Mouse (Mus musculus) cerebellum, adult 8-10 months (tissue): ENCODE data around the gene Cdc42bpa.

Experiments used
- DNase-seq: peaks from one replicate; pipeline ENCODE4 v3.0.0; 2022

The Cdc42bpa gene

DNA sequence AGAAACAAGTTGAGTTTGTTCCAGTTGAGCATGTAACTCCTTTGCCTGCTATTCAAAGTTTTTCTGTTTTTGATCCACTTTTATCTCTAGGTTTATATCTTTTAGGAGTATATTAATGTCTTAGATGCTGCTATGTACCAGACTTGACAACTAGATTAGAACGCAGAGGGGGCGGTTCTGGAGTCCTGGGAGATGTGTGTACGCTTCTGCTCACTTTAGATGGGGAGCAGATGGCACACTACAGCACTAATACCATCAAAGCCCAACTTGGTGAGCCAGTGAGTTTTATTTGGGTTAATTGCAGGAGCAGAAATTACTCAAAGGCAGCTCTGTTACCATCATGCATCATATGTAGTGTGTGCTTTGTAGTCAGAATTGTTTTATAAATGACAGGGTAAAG is 77.2 kb downstream of the Cdc42bpa start:
- DNase-seq = no peak

DNA sequence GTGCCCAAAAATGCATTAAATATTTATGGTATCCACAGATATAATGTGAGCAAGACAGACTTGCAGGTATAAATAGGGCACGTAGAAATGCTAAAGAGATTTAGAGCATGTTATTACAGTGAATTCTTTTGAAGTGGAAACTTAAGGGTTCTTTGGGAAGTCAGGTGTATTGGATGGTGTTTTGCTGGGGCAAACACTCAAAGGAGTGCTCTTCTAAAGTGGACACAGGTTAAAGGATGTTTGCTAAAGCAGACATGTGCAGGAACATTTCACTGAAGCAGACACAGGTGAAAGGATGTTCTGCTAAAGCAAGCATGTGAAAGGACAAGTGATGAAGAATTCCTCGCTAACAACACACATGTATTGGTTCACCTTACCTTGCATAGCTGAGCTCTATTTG is 83.9 kb downstream of the Cdc42bpa start:
- no peak for DNase-seq

DNA sequence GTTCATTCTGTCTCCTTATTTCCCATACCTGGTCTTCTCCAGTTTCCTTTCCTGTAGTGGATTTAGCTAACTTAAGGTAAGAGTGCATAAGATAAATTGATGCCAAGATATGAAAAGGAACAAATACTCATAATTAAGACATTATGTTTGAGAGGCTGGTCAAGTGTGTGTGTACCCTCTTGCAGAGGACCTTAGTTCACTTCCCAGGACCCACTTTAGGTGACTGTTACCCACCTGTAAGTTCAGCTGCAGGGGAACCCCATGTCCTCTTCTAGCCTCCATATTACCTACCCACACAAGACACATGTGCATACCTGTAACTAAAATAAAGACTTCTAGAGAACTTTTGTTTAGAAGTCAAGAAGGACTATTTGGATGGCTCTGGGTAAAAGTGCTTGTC is 84.9 kb downstream of the Cdc42bpa start:
- DNase-seq = no peak

DNA sequence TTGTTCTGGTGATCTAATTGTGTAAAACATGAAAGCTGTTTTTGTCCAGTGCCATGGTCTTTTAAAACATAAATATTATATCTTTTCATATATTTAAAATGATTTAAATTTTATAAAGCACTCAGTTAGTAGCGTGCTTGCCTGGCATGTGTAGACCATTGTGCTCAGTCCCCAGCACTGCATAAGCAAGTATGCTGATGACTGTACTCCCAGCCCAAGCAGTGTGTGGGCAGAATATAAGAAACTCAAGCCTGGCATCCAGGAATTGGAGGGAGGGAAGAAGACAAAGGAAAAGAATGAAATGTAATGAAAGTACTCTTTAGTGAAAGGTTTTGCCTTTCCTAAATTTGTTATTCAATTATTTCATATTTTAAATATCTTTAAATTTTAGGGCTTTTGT is 128.9 kb downstream of the Cdc42bpa start:
- no peak for DNase-seq

DNA sequence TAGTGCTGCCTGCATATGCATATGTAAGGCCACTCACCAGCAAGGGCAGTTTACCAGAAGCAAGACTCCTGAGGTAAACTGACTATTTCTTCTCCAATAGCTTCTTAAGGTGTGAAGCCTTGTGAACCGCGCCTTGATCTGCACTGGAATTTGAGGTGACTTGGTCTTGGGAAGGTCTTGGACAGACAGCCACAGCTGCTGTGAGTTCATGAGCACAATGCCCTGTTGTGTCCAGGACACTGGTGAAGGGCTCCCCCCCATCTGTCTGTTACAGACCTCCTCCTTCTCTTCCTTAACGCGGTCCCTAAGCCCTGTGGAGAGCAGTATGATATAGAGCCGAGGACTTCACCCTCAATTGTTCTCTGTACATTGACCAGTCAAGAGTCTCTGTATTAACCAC is 138.2 kb downstream of the Cdc42bpa start:
- DNase-seq = no peak

DNA sequence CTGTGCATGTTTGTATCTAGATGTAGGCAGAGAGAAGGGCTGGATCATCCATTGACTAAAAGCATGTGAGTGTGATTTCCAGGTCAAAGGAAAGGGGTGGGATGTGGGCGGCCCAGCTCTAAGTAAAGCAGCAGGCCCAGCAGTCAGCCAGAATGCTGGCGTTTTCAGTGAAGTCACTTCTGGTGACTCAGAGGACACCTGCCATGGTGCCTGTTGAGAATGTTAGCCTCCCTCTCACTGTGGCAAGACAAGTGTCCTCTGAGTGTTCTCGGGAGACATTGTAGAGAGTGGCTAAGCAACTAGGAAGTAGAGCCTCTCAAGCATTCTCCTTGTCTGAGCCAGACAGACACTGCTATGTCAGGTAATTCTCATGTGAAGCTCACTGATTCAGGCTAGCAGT is 144.3 kb downstream of the Cdc42bpa start:
- no peak for DNase-seq

DNA sequence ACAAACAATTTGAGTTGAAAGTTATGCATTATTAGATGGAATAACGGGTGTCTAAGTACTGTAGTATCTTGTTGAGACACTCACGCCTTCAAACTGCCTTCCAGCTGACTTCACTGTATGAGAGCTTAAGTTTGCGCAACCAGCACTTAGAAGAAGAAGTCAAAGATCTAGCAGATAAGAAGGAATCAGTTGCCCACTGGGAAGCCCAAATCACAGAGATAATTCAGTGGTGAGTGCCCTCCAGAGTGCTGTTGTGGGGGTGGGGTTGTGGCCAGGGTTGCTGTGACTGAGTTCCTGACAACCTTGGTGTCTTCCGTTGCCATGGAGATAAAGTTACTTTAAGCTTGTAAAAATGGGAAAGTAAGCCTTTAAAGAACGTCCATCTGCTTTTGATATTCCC is 148.8 kb downstream of the Cdc42bpa start:
- no peak for DNase-seq

DNA sequence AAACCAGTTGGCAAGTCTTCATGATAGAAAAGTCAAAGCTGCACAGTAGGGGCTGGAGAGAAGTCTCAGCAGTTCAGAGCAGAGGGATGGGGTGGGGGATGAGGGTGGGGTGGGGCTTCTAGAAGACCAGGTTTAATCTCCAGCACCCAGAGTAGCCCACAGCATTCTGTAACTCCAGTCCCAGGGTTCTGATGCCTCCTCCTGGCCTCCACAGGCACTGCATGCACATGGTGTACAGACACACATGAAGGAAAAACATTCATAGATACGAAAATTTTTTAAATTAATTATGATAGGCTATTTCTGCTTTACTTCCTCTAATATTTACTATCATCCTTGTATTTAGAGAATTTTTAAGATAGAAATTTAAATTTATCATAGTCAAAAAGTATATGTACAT is 156.3 kb downstream of the Cdc42bpa start:
- no peak for DNase-seq

DNA sequence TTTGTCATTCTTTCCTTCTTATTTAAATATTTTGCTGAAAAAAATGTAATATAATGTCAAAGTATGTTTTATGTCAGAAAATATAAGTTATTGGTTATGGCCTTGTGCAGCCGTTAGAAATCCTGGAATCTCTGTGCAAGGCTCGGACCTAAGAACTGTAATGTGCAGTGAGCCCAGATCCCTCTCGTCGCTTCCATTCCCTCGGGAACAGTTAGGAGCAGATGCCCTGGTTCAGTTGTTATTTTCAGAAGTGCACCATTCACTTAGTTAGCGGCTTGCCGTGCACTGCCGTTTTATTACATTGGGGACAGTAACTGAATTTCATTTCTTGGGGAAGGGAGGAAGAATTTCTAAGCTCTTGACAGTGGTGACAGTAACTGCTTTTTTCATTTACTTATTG is 158.0 kb downstream of the Cdc42bpa start:
- no peak for DNase-seq

DNA sequence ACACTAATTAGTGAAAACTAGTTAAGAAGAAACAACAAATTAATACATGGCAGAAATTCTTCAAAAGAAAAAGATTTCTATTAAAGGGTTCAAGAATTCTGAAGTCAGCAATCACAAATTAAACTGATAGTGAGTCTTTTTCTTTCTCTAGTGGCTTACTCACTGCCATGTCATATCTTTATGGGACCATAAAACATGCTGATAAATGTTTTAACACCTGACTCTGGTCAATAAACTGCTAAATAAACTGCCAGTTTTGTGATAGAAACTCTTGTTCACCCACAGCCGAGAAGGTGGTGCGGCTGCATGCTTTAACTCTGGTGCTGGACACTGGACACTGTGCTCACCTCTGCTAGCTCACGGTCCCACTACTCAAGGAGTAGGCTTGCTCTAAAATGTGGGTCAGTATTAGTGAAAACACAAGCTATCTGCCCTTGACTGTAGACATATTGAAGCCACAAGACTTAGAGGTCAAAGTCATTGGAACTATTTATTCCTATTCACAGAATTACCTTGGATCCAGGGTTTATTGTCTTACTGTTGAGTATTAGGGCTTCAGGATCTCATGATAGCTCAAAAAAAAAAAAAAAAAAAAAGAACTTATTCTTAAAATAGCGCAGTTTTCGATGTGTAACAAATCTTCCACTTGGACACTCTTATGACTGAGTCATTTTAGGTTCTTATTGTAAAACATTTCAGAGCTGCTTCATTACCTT is 168.0 kb downstream of the Cdc42bpa start:
- no peak for DNase-seq

DNA sequence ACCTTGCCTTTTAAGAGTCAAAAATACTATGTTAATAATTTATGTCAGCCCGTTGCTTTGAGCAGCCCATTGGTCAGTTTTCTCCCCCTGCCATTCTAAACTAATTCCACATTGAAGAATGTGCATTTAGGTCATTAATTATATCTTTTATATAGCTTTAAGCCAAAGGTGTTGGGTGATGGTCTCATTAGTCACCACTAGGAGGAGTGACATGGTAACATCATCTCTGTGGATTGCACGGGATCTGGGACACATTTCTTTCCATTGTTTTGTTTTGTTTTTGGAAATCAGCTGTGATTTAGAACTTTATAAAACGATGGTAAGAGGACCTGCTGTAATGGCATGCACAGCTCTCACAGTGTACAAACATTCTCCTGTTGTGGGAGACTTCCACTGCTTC is 171.1 kb downstream of the Cdc42bpa start:
- DNase-seq = no peak

DNA sequence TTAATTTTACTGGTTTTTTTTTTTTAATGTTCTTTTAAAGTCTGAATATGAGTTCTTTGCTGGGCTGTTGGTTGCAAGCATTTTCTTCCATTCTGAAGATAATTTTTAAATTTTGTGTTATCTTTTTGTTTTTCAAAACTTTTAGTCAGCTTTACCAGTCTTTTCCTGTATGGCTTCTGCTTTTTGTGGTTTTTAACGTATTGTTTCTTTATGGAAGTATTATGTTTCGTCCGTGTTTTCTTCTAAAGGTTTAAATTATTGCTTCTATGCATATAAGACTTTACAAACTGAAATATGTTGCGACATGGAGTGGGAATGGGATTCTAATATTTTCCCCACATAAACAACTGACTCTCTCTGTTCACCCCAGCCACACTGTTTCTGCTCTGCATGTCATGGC is 171.9 kb downstream of the Cdc42bpa start:
- no peak for DNase-seq

DNA sequence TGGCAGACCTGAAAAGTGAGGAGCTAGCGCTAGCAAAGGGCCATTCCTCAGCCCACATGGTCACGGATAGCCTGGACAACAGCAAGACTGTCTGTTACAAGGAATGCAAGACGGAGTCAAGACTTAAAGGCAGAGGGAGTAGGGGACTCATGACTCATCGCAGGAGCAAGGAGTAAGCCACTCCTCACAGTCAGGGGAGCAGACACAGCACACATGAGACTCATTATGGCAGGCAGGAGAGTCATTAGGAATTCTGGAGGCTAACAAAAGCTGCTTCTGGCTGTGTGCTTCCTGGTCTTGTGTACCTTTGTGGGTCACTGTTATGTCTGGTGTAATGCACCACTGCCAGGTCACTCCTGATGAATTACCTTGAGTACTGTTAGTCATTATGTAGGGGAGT is 178.9 kb downstream of the Cdc42bpa start:
- no peak for DNase-seq

DNA sequence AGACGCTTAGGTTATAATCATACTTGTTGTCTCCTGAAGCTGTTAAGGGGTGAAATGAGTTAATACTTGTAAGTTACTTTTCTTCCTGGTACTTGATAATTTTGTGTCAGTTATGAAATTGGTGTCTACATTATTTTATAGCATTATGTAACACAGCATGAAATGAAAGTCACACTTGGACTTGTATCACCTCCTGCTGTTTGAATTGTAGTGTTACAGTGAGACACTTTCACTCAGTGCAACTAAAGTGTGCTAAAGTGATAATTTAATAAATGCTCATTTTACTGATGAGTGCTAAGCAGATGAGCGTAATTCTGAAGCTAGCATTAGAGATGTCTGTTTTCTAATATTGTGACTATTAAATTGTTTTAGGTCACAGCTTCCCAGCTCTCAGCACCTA is 180.7 kb downstream of the Cdc42bpa start:
- no peak for DNase-seq

DNA sequence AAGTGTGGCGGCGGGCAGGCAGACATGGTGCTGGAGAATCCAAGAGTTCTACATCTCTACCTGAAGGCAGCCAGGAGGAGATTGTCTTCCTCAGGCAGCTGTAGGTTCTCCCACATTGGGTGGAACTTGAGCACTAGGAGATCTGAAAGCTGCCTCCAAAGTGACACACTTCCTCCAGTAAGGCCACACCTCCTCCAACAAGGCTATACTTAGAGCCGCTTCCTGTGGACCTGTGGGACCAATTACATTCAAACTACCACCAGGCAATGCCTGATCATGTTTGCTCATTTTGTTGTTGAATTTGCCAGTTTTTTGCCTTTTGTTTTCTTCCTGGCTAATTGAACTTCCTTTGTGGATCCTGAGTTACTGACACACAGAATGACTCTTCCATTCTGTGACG is 187.8 kb downstream of the Cdc42bpa start:
- DNase-seq = no peak

DNA sequence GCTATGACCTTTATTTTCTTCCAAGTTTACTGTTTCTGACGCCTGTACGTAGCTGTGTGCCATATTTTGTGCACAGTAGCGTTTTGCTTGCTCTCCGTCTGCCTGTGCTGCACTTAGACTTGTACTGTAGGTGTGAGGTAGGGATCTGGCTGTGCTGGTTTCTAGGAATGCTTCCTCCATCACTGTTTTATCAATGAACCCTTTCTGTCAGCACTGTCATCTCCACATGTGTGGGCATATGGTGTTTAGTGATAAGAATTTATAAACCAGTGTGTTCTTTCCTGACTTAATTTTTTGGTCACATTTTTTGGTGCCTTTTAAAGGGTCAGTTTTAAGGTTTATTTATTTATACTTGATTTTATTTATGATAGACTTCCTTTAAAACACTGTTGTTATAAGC is 188.3 kb downstream of the Cdc42bpa start:
- DNase-seq = no peak

DNA sequence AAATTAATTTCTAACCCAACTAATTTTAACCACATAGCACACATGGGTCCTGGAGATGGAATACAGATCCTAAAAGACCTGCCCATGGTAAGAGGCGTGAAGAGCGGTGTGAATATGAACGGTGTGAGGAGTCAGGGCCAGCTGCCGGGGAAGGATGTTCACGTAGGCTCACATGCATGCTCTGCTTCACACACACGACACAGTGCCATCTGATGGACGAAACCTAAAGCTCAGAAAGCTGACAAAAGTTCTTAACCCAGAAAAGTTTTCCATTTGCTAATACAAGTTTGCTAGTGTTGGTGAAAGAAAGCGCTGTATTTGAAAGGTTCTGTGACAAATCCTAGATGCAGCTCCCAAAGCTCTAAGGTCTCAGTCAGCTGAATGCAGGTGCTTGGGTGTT is 190.9 kb downstream of the Cdc42bpa start:
- DNase-seq = no peak

DNA sequence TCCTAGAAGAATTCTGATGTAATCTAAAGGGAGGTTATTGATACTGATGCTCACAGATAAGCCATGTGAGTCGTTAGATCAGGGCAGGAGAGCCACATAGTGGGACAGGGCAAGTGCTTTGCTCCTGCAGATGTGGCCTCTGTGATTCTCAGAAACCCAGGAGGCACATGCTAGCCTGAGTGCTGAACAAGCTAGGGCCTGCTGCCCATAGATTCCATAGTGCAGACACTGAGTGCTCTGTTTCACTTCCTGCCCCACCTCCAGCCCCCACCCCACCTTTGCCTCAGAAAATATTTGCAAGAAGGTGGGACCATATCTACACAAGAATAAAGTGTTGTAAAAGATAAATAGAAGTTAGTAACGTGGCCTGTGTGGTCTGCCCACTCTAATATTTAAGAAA is 198.4 kb downstream of the Cdc42bpa start:
- no peak for DNase-seq

DNA sequence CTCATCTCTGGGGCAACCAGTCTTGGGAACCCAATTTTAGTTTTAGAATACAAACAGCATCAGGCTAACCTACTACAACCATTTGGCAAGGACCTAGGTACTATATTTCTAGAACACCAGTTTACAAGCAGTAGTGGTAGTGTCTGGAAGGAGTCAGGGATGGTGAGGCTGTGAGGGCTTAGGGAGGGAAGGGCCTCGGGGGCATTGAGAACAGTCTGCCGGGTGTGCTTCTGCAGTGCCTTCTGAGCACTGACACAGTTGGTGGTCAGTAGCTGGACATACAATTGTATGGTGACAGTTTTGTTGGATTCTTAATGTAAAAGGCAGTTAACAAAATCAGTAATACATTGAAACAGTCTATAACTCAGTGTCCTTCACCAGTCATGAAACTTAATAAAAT is 200.3 kb downstream of the Cdc42bpa start:
- DNase-seq = no peak

DNA sequence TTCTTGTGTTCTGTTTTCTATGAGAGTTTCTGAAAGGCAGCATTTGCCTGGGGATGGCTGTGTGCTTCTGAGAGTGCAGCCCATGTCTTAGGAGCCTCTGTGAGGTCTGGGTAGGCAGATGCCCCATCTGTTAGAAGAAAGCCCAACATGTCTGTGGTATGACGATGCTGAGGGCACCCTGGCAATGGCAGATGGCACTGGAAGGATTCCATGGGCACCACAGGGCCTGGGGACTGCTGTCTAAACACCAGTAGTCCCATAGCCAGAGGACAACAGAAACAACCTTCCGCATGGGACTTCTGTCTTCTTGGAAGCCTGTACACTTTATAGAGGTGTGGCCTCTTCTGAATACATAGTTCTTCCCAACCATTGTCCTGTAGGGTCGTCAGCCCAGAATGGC is 200.9 kb downstream of the Cdc42bpa start:
- no peak for DNase-seq

DNA sequence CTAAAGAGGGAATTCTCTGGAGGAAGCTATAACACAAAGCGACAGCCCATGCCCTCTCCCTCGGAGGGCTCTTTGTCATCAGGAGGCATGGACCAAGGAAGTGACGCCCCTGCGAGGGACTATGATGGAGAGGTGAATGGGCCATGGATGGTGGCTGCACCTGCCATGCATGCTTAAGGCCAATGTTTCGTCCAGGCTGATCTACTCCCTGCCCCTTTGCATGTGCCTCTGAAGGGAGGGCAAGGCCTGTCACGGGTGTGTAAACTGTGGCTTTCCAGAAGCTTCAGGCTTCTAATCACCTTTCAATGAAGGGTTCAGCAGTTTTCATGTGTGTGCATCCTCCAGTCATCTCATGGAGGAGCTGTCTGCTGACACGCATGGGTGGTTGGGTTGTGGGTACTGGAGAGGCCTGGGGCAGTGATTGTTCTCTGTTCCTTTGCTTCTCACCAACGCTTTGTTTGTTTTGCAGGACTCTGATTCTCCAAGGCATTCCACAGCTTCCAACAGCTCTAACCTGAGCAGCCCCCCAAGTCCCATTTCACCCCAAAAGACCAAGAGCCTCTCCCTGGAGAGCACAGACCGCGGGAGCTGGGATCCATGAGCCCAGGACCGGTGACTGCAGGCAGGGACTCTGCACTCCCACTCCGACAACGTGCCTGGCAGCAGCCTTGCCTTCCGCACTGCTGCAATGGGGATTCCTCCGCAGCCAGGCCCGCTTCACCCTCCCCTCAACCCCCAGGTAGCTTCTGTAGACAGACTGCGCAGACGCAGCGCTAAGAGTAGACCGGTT is 201.5 kb downstream of the Cdc42bpa start:
- DNase-seq = no peak

DNA sequence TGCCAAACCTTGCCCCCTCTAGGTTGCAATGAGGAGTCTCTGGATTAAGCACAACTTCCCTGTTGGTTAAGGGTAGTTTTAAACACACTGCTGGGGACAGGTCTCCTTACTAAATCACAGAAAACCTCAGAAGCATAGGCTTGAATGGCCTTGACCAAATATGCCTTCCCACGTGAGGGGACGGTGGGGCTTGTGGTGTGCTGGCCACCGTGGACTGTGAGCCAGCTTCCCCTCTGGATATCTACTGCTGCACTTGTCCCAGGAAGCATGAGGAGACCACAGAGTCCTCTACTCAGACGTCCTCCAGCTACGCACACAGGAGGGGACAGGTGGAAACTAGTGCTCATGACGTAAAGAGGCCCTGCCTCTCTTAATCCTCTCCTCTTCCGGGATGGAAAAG is 202.7 kb downstream of the Cdc42bpa start:
- no peak for DNase-seq

DNA sequence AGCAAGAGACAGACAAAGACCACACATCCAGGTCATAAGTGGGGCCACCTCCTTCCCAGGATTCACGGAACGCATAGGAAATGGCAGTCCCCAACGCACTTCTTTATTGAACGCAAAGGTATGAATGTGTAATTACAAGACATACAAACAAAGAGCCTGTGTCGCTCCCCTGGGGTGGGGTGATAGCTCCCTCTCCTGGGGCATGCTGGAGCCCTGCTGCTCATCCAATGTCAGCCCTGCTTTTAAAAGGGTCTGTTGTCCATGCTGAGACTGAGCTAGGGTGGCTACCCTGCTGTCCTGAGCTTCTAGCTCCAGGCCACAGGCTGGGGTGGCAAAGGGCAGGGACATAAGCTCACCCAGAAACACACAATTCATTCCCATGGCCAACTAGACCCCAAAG is 206.3 kb downstream of the Cdc42bpa start:
- DNase-seq = no peak

DNA sequence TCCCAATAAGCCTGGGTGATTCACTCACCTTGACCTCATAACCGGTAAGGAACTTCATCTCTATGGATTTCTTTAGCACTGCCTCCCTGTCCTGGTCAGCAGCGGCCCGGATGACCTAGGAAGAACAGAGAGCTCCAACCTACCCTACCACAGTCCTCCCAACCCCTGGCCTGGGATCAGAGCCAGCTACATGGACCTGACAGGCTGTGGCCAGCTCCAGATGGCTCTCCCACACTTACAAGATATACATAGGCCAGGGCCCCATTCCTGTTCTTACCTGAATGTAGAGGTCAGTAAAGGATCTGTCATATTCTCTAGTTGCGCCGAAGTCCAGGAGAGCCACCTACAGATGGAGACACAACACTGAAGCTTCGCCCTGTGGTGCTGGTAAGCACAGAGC is 208.0 kb downstream of the Cdc42bpa start:
- DNase-seq = no peak

DNA sequence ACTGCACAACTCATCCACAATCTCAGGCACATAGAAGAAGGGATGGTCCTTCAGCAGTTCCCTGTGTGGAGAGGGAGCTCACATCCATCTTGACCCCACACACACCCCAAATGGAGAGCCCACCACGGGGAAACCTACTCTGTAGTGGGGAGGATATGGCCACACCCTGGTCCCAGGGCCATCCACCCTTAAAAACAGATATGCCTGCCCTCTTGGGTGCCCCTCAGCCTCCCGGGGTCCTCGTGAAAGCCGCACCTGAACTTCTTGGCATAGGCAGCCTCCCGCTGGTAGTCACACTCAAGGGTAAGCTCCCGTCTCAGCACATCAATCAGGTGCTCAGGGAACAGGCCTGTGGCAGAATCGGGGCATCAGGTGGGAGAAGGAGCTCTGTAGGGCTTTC is 208.9 kb downstream of the Cdc42bpa start:
- no peak for DNase-seq
